Mouse (Mus musculus): ENCODE measurements around the gene Dyrk3.
A peak's percentile ranks its signal among the peaks of the same experiment; 100 is the strongest.
"Not testable (repeated sequence)": the region's sequence is repeated elsewhere in the genome, so short reads cannot be mapped to it uniquely, and the experiment has no call there.

The Dyrk3 gene

DNA sequence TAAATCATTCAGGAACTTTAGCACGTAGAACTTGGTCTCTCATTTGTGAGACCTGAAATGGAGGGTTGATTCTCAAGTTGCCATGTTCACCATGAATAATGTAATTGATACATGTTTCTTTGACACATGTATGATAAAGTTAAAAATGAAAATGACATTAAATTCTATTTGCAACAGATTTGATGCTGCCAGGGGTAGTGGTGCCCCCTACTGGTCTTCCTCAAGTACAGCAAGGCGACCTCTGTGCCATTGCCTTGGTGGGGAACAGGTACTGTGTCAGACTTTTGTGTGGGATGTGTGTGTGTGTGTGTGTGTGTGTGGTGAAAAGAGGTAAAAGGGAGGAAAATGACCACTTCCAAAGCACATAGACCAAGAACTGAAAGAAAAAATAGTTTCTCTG lies 17.3 kb upstream of the Dyrk3 start:
- peak in 1 of 2 experiments; percentile 44 for DNase-seq (ENCODE audit: low spot score in 2 of 2)

DNA sequence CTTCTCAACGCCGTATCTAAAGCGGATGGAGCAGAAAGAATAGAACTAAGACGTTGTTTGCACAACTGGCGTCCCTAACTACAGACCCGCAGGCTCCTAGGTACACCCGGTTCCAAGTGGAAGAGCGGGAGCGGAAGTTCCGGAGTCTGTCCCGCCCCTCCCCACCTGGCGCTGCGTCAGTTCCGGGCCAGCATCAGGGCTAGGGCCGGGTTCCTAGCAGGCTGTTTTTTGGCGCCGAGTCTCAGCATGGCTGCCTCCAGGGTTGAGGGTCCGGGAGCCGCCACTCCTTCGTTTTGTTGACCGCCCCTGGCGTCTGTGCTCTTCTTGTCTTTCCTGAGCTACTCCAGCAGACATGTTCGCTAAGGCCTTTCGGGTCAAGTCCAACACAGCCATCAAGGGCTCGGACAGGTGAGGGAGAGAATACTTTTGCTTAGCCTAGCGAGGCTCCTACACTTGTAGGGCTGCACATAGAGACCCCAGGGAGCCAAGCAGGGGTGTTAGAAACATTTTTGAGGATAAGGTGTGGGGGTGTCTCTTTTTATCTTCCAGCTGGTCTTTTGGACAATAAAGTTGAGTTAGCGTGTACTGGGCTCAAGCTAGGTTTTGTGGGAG lies 15.0 kb upstream of the Dyrk3 start, which contains the start of gene Eif2d:
TSS of gene Eif2d (plus strand) at position 164 of the 612 bp plus-strand sequence.
- DNase-seq (ENCODE audit: low spot score in 2 of 2): peak; percentile 86 to 90

DNA sequence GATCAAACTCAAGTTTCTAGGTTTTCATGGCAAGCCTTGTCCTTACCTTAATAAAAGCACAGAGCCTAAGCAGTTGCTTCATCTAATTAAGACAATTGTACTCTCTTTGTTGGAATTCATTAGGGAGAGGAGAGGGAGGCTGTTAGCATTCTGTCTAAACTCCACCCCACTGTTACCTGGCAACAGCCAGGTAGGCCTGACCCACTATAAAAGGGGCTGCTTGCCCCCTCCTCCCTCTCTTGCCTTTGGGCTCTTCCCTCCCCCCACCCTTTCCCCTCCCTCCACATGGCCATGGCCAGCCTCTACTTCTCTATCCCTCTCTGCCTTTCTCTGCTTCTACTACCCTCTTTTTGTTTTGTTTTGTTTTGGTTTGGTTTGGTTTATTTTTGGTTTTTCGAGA lies 11.4 kb upstream of the Dyrk3 start:
- no peak for DNase-seq (ENCODE audit: low spot score in 2 of 2)

DNA sequence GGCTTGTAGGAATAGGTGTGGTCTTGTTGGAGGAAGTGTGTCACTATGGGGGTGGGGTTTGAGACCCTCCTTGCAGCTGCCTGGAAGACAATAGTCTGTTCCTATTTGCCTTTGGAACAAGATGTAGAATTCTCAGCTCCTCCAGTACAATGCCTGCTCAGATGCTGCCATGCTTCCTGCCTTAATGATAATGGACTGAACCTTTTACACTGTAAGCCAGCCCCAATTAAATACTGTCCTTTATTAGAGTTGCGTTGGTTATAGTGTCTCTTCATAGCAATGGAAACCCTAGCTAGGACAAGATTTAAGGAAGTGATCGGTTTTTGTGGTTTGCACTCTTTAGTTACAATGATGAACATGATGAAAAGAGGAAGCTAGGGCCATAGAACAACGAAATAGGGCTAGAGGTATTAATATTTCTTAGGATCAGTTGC lies 8.1 kb upstream of the Dyrk3 start:
- no peak for DNase-seq (ENCODE audit: low spot score in 2 of 2)

DNA sequence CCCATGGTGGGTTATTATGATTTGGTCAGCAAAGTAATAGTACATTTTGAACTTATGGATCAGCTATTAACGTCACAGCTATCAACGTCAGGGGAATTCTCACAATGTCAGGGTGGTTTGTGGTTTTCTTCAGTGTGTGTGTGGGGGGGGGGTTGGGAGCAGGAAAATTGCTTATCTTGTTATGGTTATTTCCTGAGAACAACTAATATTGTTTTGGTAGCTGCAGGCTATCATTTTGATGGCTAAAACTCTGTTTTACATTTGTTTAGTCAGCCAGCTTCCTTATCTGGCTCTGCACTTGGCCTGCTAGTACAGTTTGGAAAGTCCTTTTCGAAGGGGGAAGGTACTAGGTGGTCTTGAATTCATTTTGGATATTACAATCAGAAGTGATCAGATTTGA lies 7.1 kb upstream of the Dyrk3 start:
- not testable (repeated sequence) for DNase-seq (ENCODE audit: low spot score in 2 of 2)

DNA sequence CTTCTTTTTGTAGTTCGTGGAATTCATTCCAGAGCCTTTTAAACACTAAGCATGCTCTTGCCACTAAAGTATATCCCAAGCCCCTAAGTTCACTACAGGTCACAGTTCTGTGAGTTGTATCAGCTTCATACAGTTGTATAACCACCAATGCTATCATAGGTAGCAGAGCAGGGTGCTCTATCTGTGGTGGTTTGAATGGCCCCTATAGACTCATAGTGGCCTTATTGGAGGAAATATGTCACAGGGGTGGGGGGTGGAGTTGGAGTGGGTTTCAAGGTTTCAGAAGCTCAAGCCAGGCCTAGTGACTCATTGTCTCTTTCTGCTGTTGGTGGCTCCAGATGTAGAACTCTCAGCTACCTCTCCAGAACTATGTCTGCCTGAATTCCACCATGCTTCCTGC lies 4.3 kb upstream of the Dyrk3 start:
- no peak for DNase-seq (ENCODE audit: low spot score in 2 of 2)

DNA sequence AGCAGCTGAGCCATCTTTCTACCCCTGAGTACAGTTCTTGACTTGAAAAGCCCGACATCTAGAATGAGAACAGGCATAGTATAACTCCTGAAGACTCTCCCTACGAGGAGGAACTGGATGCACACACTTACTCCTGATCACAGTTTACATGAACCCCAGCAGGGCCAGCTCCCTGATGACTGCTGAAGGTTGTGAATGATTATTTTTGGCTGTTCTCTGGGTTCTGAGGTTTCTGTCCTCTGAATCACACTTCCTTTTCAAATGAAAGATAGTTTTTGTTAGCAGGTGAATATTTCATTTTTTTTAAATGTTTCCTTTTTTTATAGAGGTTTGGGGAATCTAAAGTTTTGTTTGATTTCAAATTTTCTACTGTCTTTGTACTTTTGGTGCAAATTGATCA lies 3.3 kb upstream of the Dyrk3 start:
- DNase-seq (ENCODE audit: low spot score in 2 of 2): no peak

DNA sequence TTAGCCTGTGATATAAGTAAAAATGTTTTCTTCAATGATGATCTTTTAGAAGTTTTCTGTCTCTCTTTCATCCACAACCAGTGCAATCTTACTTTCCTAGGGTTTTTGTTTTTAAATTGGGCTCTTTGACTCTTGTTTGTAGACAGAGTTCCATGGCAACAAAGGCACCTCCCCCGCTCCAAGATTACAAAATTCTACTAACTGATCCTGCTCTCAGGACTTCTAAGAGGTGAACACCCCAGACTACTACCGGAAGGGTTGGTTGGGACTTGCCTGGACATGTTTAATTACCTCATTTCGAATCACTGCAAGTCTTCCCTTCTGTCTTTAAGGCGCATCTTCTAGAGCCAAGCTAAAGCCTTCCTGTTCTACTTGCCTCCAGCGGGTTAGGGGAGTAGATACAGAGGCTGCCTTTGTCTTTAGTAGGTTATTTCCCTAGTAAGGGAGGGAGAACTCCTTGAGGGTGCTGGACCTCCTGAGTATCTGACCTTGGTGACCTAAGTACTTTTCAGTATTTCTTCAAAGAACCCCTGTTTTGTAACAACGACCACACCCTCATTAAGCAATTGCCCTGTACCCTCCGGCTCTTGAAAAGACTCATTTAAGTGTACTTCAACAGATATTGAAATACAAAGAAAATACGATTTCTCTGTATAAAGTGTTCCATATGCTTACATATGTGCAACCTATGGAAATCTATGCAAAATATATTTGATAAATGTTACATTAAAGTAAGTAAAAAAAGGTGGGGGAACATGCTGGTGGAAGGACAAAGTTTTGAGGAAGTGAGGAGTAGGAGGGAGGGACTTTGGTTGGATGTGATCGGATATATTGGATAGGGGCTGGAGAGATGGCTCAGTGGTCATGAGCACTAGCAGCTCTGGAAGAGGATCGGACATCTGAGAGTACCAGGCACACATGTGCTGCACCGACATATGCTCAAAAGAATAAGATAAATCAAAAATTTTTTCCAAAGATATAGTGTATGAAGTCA lies 1.3 kb upstream of the Dyrk3 start:
- DNase-seq (ENCODE audit: low spot score in 2 of 2): no peak

DNA sequence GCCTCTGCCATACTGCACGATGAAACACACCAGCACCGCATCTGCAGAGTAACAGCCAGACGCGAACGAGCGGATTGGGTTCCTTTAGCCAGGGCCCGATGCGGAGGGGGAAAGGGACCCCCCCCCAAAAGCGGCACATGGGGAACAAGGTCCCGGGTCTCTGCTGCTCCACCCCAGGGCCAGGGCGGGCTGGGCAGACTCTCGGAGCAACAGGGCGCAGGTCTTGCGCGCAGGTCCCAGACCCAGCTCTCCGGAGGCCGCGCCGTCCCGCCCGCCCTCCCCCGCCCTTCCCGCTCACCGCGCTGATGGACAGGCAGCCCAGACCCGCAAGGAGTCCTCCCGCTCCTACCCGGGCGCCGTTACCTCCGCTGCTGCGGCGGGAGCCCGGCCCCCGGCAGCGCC lies 422 bp downstream of the Dyrk3 start:
- DNase-seq (ENCODE audit: low spot score in 2 of 2): peak in 1 of 2 experiments; percentile 32

DNA sequence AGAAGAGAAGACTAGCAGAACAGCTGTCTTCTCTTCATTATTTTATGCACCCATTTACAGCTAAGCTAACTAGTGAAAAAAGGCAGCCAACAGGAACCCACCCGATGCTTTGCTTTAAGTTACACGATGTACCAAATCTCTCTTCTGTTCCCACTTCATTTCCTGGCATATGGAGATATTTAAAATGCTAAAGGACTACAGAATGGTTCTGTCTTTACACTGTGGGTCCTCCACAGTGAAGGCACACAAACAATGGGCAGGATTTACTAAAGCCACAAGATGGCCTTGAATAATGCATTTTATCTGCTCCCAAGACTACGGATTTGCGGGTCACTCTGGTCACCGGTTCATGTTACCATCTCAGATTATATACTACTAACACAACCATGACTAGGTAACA lies 1.0 kb downstream of the Dyrk3 start:
- DNase-seq (ENCODE audit: low spot score in 2 of 2): no peak

DNA sequence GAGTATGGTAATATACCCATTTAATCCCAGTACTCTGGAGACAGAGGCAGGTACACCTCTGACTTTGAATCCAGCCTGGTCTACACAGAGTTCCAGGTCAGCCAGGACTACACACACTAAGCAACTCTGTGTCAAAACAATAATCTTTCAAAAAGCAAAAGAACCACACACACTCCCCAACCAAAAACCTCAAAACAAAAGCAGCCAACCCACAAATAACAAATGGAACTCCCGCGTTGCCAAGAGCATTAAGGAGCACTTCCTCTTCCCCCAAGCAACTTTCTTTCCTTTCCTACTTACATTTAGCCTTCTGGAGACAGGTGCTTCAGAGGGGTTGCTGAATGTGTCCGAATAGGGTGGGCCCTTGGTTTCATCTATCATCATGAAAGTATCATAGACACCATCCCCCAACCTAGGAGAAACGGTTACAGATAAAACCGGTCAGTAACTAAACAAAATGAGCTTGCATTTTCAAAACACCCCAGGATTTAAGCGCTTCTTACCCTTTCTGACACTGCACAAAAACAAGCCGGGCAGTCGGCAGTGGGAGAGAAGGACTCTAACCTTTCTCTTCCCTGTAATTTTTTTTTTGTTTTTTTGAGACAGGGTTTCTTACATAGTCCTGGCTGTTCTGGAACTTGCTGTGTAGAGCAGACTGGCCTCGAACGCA lies 2.0 kb downstream of the Dyrk3 start:
- DNase-seq (ENCODE audit: low spot score in 2 of 2): no peak

DNA sequence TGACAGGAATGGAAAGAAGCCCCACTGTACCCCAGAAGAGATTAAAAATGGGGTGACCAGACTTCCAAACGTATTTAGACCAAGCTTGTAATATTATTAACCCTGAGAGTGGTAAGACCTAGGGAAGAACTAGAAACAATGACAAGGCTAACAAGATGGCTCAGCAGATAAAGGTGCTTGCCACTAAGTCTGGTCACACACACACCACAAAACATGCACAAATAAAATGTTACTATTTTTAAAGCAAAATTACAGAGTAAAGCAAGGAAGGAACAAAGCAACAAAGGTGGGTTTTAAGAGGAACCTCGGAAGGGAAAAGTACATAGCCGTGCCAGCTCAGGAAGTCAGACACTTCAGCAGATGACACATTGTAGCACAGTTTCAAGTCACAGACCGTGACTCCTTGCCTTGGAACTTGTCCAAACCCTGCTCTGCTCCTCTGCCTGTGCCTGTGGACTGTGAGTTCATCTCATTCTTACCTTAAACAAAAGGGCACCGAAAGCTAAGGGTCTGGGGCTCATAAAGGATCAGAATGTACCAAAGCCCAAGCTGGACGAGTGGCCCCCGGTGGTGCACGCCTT lies 3.1 kb downstream of the Dyrk3 start:
- no peak for DNase-seq (ENCODE audit: low spot score in 2 of 2)

DNA sequence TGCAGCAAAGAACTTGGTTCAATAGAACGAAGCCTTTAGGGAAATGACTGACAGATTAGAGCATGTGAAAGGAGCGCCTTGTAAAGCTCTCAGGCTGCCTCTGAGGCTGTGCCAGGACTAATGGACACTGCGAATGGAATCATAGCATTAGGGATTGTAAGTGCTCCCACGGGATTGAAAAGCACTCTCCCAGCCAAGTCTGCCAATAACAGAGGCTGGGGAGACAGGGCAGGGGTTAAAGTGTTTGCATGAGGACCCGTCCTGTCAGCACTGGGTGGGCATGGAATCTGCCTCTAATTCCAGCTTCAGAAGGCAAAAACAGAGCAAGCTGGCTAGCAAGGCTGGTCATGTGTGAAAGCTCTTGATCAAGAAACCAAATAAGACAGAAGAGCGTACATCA lies 3.9 kb downstream of the Dyrk3 start:
- DNase-seq (ENCODE audit: low spot score in 2 of 2): no peak

DNA sequence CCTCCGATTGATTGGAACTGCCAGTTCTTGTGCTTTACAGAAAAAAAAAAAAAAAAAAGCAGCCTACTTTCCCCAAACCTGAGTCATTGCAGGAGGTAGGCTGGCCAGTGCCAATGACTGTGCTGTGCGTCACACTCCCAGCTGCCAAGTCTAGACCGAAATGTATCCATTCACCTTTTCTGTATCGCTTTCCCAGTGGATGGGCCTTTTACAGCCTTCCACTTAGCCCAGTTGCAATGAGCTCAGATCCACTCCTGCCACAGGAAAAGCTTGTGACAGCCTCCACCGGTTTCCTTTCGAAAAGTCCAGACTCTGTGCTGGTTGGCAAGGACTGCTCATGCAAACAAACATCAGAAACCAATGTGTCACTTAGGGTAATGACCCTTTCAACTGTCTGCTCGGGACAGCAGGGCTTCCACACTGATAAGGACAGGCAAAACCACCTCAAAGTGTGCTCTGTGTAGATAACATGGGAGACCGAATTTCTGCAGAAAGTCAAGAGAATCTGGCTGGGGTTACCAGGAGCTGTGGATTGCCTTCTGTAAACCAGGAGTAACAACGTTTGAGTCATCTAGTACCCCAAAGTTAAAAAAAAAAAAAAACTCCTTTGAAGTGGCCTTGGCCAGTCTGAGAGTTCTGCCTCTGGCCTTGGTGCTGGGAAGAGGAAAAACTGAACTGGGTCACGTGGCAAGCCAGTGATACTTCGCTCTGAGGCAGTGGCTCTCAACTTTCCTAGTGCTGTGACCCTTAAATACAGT lies 12.0 kb downstream of the Dyrk3 start:
- peak; percentile 69 to 75 for DNase-seq (ENCODE audit: low spot score in 2 of 2)

DNA sequence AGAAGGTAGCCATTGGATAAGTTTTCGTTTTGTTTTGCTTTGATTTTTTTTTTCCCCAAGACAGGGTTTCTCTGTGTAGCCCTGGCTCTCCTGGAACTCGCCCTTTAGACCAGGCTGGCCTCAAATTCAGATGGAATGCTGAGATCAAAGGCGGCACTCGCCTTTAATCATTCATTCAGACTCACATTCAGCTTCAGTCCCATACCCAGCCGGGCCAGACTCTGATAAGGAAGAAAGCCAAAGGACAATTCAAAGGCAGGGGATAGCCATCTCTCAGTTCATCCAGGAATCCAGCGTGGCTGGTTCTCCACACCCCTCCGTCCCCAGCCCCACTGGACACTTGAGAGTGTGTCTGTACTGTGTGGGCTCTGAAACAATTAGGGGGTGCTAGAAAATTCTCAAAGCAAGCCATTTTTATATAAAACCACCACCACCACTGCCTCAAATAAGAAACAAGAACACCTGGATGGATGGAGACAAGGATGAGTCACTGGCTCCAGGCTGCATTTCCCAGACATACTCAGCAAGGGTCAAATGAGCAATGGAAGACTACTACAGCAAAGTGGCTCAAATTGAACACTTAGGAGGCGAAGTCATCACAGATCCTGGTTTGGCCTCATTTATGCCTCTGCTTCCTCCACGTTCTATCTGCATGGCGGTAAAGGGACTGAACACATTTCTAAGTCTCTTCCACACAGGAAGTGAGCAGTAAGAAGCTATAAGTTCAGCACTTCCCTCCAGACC lies 14.4 kb downstream of the Dyrk3 start:
- DNase-seq (ENCODE audit: low spot score in 2 of 2): no peak

DNA sequence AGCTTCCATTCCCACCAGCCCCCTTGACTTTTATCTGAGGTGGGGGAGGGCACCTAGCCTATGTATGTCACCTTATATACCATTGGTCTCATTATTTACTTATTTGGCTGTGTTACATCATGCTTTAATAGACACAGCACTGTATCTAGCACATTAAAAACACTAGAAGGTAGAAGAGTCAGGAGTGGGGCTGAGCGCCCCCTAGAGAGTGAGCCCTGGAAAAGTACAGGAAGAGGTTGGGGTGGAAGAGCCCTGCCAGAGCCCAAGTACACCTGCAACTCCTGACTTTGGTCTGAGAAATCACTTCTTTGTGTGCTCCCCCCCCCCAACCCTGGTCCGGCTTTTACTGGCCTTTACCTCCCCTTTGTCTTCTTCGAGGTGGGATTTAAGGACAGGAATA lies 16.2 kb downstream of the Dyrk3 start:
- no peak for DNase-seq (ENCODE audit: low spot score in 2 of 2)

DNA sequence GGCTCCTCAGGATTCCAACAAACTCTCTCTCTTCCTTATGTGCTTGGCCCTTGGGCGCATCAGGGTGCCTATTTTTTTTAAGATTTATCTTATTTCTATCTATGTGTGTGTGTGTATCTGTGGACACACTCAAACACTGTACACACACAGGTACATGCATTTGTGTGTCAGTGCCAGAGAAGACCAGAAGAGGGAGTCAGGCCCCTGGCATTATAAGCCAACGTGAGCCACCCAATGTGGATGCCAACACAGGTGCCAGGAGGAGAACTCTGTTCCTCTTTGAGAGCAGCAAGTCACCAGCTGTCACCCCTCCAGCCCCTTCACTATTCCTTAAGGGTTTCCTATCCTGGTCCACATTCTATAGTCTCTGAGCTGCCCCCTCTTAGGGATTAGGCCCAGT lies 19.1 kb downstream of the Dyrk3 start:
- no peak for DNase-seq (ENCODE audit: low spot score in 2 of 2)

DNA sequence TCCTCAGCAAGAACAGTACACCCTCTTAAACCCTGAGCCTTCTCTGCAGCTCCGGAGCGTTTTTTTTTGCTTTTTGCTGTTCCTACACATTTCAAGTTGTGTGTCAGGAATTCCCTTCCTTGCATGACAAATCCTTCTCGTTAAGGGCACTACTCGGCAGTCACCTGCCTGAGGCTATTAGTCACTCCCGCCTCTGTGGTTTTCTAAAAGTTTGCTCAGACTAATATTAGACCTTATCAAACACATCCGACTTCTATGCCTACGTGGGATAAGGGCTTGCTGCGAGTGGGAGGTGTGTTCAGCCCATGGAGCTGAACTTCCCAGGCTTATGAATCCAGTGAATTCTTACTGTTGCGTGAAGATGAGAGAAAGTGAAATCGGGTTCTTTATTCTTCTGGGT lies 19.6 kb downstream of the Dyrk3 start:
- peak; percentile 52 to 60 for DNase-seq (ENCODE audit: low spot score in 2 of 2)

DNA sequence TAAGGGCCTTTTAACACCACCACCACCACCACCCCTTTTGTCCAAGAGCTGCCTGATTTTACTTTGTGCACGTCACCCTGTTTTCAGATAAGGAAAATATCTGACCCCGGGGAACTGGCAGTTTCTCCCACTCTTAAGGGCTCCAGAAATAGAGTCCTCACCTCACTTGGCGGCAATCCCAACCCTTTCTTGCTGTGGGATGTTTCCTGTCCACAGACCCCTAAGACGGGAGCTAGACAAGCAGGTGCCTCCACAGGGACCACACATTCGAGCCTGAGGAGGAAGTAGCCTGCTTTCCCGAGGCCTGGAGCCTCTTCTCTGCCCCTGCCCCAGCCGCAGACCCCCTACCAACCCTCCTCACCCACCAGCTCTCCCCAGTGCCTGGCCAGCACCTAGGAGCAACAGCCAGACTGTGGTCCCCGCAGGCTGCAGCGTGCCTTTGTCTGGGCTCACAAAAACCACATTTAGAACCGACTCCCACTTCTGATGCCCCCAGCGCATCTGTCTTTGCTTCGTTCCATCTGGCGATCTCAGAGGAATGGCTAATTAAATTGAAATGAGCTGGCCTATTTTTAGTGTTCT lies 21.6 kb downstream of the Dyrk3 start:
- DNase-seq (ENCODE audit: low spot score in 2 of 2): peak; percentile 83 to 86

DNA sequence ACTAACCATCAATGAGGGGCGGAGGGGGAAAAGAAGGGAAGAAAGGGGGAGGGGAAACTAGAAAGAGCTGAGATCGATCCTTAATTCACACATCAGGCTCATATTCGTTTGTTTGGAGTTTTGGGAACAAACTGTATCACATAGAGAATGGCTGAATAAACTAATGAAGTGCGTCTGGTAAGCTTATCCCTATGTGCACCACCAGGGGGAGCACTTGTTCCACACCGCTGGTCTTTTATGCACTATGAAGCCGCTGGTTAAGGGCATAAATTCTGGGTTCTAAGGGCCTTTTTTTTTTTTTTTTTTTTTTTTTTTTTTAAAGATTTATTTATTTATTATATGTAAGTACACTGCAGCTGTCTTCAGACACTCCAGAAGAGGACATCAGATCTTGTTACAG lies 22.2 kb downstream of the Dyrk3 start:
- peak; percentile 76 to 79 for DNase-seq (ENCODE audit: low spot score in 2 of 2)
